Mouse (Mus musculus): ENCODE data around the gene Nav1. TPM values are rescaled to one million over a fixed set of nuclear protein-coding genes. Genes with fewer than 3 reads are reported as not detected.
A peak's percentile ranks its signal among the peaks of the same experiment; 100 is the strongest.

Gene Nav1
- total and polyA plus RNA-seq, 2 experiments from 2014 or later: 39.9 to 90.0 TPM

GRCm38 (mm10) chr1:135435823-135436222, 171.3 kb downstream of the Nav1 start:
- TF ChIP-seq CTCF (IDR thresholded peaks at IDR 0.05; ENCODE audit: low read depth): no peak
- H3K27ac ChIP-seq: no peak overlapping the region
- DNase-seq (ENCODE audit: low spot score) (no peak), ATAC-seq (no peak)
- no peak overlapping the region for H3K4me3 ChIP-seq (ENCODE audit: low read length)
- H3K4me1 ChIP-seq (ENCODE audit: insufficient read depth, low read length): no peaks in the 10 kb centered on the region
- H3K4me2 ChIP-seq (ENCODE audit: low read depth, low read length): no peak overlapping the region
- H3K9ac ChIP-seq (replicated peaks; ENCODE audit: low read length): no peak overlapping the region
- H3K9me3 ChIP-seq (ENCODE audit: low read length): no peaks in the 10 kb centered on the region
- no peaks in the 10 kb centered on the region for H3K27me3 ChIP-seq (ENCODE audit: insufficient read depth, low read length)
- peaks cover 25% of the 10 kb centered on the region for H3K36me3 ChIP-seq (ENCODE audit: insufficient read depth, low read length)
- 34% methylated on average over 2 of the region's 2 CpGs for WGBS

GRCm38 (mm10) chr1:135430669-135431017, 176.5 kb downstream of the Nav1 start:
- H3K4me2 ChIP-seq (ENCODE audit: low read depth, low read length): peak overlapping the region; percentile 59
- TF ChIP-seq CTCF (IDR thresholded peaks at IDR 0.05; ENCODE audit: low read depth): no peak
- H3K4me1 ChIP-seq (ENCODE audit: insufficient read depth, low read length): peaks cover 19% of the 10 kb centered on the region
- peak overlapping the region; percentile 97 for H3K4me3 ChIP-seq (ENCODE audit: low read length)
- H3K9ac ChIP-seq (replicated peaks; ENCODE audit: low read length): peak overlapping the region; percentile 91
- under 1% methylated on average over 14 of the region's 14 CpGs for WGBS
- no peaks in the 10 kb centered on the region for H3K36me3 ChIP-seq (ENCODE audit: insufficient read depth, low read length)
- H3K27ac ChIP-seq: peak overlapping the region; percentile 91
- no peaks in the 10 kb centered on the region for H3K27me3 ChIP-seq (ENCODE audit: insufficient read depth, low read length)
- ATAC-seq (peak; percentile 73; the same call in 1 of the 2 replicates), DNase-seq (ENCODE audit: low spot score) (no peak)
- H3K9me3 ChIP-seq (ENCODE audit: low read length): no peaks in the 10 kb centered on the region

GRCm38 (mm10) chr1:135429901-135430668, 177.0 kb downstream of the Nav1 start, which contains the start of gene Ipo9:
Ipo9 (minus strand) TSS chr1:135430499.
- peak within 1 kb of the TSS; percentile 91 for H3K27ac ChIP-seq
- under 1% methylated on average over 65 of the region's 65 CpGs for WGBS

GRCm38 (mm10) chr1:135427390-135427789, 179.7 kb downstream of the Nav1 start:
- Histone ChIP-seq H3K4me3 (ENCODE audit: low read length) (no peak overlapping the region), H3K27ac (no peak overlapping the region), H3K4me1 (ENCODE audit: insufficient read depth, low read length) (peaks cover 19% of the 10 kb centered on the region), H3K9ac (replicated peaks; ENCODE audit: low read length) (no peak overlapping the region), H3K4me2 (ENCODE audit: low read depth, low read length) (no peak overlapping the region), H3K36me3 (ENCODE audit: insufficient read depth, low read length) (peaks cover 8% of the 10 kb centered on the region; the same call in 1 of the 2 replicates), H3K9me3 (ENCODE audit: low read length) (no peaks in the 10 kb centered on the region), H3K27me3 (ENCODE audit: insufficient read depth, low read length) (no peaks in the 10 kb centered on the region)
- TF ChIP-seq CTCF (IDR thresholded peaks at IDR 0.05; ENCODE audit: low read depth): no peak
- no peak for ATAC-seq
- 89% methylated on average over 6 of the region's 6 CpGs for WGBS
- no peak for DNase-seq (ENCODE audit: low spot score)

More at GRCm38 (mm10) chr1:135429901-135430668, 177.0 kb downstream of the Nav1 start, which contains the start of gene Ipo9:
- H3K9me3 ChIP-seq (ENCODE audit: low read length): no peaks in the 10 kb centered on the region
- peaks cover 19% of the 10 kb centered on the region for H3K4me1 ChIP-seq (ENCODE audit: insufficient read depth, low read length)
- H3K36me3 ChIP-seq (ENCODE audit: insufficient read depth, low read length): no peaks in the 10 kb centered on the region; the same call in 1 of the 2 replicates
- peak within 1 kb of the TSS; percentile 91 for H3K9ac ChIP-seq (replicated peaks; ENCODE audit: low read length)
- no peaks in the 10 kb centered on the region for H3K27me3 ChIP-seq (ENCODE audit: insufficient read depth, low read length)
- peak within 1 kb of the TSS; percentile 59 for H3K4me2 ChIP-seq (ENCODE audit: low read depth, low read length)
- peak; percentile 96 for ATAC-seq
- H3K4me3 ChIP-seq (ENCODE audit: low read length): peak within 1 kb of the TSS; percentile 97
- peak; percentile 70 for TF ChIP-seq CTCF (IDR thresholded peaks at IDR 0.05; ENCODE audit: low read depth)
- peak; percentile 98 for DNase-seq (ENCODE audit: low spot score)

- no peak for TF ChIP-seq CTCF (IDR thresholded peaks at IDR 0.05; ENCODE audit: low read depth)
- Histone ChIP-seq H3K9ac (replicated peaks; ENCODE audit: low read length) (no peak overlapping the region), H3K27me3 (ENCODE audit: insufficient read depth, low read length) (no peaks in the 10 kb centered on the region), H3K9me3 (ENCODE audit: low read length) (no peaks in the 10 kb centered on the region), H3K4me2 (ENCODE audit: low read depth, low read length) (no peak overlapping the region), H3K27ac (no peak overlapping the region), H3K4me1 (ENCODE audit: insufficient read depth, low read length) (peaks cover 19% of the 10 kb centered on the region), H3K36me3 (ENCODE audit: insufficient read depth, low read length) (peaks cover 8% of the 10 kb centered on the region; the same call in 1 of the 2 replicates), H3K4me3 (ENCODE audit: low read length) (no peak overlapping the region)
- 91% methylated on average over 10 of the region's 10 CpGs for WGBS
- ATAC-seq (no peak), DNase-seq (ENCODE audit: low spot score) (no peak)
These were observed 180.4 kb downstream of the Nav1 start for GRCm38 (mm10) chr1:135426645-135427044.

- Histone ChIP-seq H3K27ac (no peak overlapping the region), H3K27me3 (ENCODE audit: insufficient read depth, low read length) (no peaks in the 10 kb centered on the region)
These were observed 184.3 kb downstream of the Nav1 start for GRCm38 (mm10) chr1:135422772-135423171.

GRCm38 (mm10) chr1:135413996-135414395, 193.1 kb downstream of the Nav1 start:
- no peak for TF ChIP-seq CTCF (IDR thresholded peaks at IDR 0.05; ENCODE audit: low read depth)
- H3K9ac ChIP-seq (replicated peaks; ENCODE audit: low read length): no peak overlapping the region
- H3K36me3 ChIP-seq (ENCODE audit: insufficient read depth, low read length): peaks cover 77% of the 10 kb centered on the region
- no peak overlapping the region for H3K27ac ChIP-seq
- no peaks in the 10 kb centered on the region for H3K9me3 ChIP-seq (ENCODE audit: low read length)
- no peak overlapping the region for H3K4me2 ChIP-seq (ENCODE audit: low read depth, low read length)
- H3K4me3 ChIP-seq (ENCODE audit: low read length): no peak overlapping the region
- no peaks in the 10 kb centered on the region for H3K4me1 ChIP-seq (ENCODE audit: insufficient read depth, low read length)
- H3K27me3 ChIP-seq (ENCODE audit: insufficient read depth, low read length): no peaks in the 10 kb centered on the region
- DNase-seq (ENCODE audit: low spot score) (no peak), ATAC-seq (no peak)

More at GRCm38 (mm10) chr1:135422772-135423171, 184.3 kb downstream of the Nav1 start:
- Histone ChIP-seq H3K9ac (replicated peaks; ENCODE audit: low read length) (no peak overlapping the region), H3K4me2 (ENCODE audit: low read depth, low read length) (no peak overlapping the region), H3K9me3 (ENCODE audit: low read length) (no peaks in the 10 kb centered on the region), H3K4me1 (ENCODE audit: insufficient read depth, low read length) (0 out of 2 replicates have a peak, but pooled peaks cover 3% of the 10 kb centered on the region), H3K4me3 (ENCODE audit: low read length) (no peak overlapping the region), H3K36me3 (ENCODE audit: insufficient read depth, low read length) (peaks cover 32% of the 10 kb centered on the region)
- no peak for ATAC-seq
- DNase-seq (ENCODE audit: low spot score): no peak
- TF ChIP-seq CTCF (IDR thresholded peaks at IDR 0.05; ENCODE audit: low read depth): no peak
- WGBS: 94% methylated on average over 6 of the region's 6 CpGs
